Comparison of ENCODE assay signal across 7 mouse cellular contexts in the genomic region with DNA sequence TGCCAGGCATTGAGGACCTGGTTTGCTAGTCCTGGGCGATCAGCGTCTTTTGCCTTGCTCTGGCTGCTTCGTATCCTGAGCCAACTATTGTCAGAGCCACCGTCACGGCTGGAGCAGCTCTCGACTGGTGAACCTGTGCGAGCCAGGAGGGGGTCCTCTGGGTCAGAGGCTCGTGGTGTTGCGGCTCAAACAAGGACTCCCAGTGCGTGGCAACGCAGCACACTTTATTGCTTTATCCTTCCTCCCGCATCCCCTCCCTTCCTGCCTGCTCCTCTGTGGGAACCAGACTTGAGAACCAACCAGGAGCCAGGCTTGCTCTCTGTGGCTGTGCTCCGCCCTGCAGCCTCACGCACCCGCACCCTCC. TPM values are rescaled to one million over a fixed set of nuclear protein-coding genes. Genes with fewer than 3 reads are reported as not detected.
DNase-seq lines count a peak whose midpoint lies in the region; ATAC-seq lines count a peak whose summit lies in the region.

Gene Hecw1 (minus strand): TSS at position 323 of the 364 bp plus-strand sequence.

- H3K4me3 ChIP-seq in neural tube, embryonic 11.5 days (ENCODE audit: low read depth, low read length) = peak within 1 kb of the TSS; percentile 56
- H3K4me3 ChIP-seq in forebrain, embryonic 14.5 days (ENCODE audit: low read depth, low read length) = peak within 1 kb of the TSS; percentile 60
- H3K4me3 ChIP-seq in midbrain, embryonic 10.5 days = peak within 1 kb of the TSS; percentile 71

- no peaks in the 10 kb centered on the region for H3K27me3 ChIP-seq in neural tube, embryonic 11.5 days (ENCODE audit: control insufficient read depth, insufficient read depth, low read length)
- no peaks in the 10 kb centered on the region for H3K27me3 ChIP-seq in forebrain, embryonic 14.5 days (replicated peaks; ENCODE audit: control insufficient read depth, insufficient read depth, low read length)
- H3K27me3 ChIP-seq in midbrain, embryonic 10.5 days (ENCODE audit: low read depth, poor library complexity, severe bottlenecking) = peaks cover 36% of the 10 kb centered on the region

- peak within 1 kb of the TSS; percentile 67; the same call in 1 of the 2 replicates for H3K27ac ChIP-seq in neural tube, embryonic 11.5 days (ENCODE audit: low read depth, low read length)
- H3K27ac ChIP-seq in forebrain, embryonic 14.5 days (ENCODE audit: low read depth, low read length) = peak within 1 kb of the TSS; percentile 89
- H3K27ac ChIP-seq in midbrain, embryonic 10.5 days (replicated peaks) = peak within 1 kb of the TSS; percentile 83

- H3K4me1 ChIP-seq in neural tube, embryonic 11.5 days (ENCODE audit: control insufficient read depth, insufficient read depth, low read length) = no peaks in the 10 kb centered on the region
- H3K4me1 ChIP-seq in forebrain, embryonic 14.5 days (ENCODE audit: control insufficient read depth, insufficient read depth, low read length) = peaks cover 3% of the 10 kb centered on the region; the same call in 1 of the 2 replicates
- peaks cover 15% of the 10 kb centered on the region for H3K4me1 ChIP-seq in midbrain, embryonic 10.5 days

- peak; percentile 83 for ATAC-seq in neural tube, embryonic 11.5 days (ENCODE audit: insufficient read depth, low FRiP score, low TSS enrichment)
- ATAC-seq in forebrain, embryonic 14.5 days = peak; percentile 84
- ATAC-seq in monocyte, adult 5-6 weeks (replicated peaks; ENCODE audit: insufficient number of reproducible peaks, low FRiP score, low TSS enrichment, poor library complexity, severe bottlenecking) = no peak

- H3K36me3 ChIP-seq in neural tube, embryonic 11.5 days (ENCODE audit: control insufficient read depth, insufficient read depth, low read length) = no peaks in the 10 kb centered on the region
- H3K36me3 ChIP-seq in forebrain, embryonic 14.5 days (ENCODE audit: control insufficient read depth, insufficient read depth, low read length) = no peaks in the 10 kb centered on the region
- no peaks in the 10 kb centered on the region for H3K36me3 ChIP-seq in midbrain, embryonic 10.5 days

- no peaks in the 10 kb centered on the region for H3K9me3 ChIP-seq in neural tube, embryonic 11.5 days (ENCODE audit: control insufficient read depth, low read length)
- H3K9me3 ChIP-seq in forebrain, embryonic 14.5 days (replicated peaks; ENCODE audit: control insufficient read depth, low read length) = no peaks in the 10 kb centered on the region
- H3K9me3 ChIP-seq in midbrain, embryonic 10.5 days (replicated peaks) = no peaks in the 10 kb centered on the region

- H3K4me2 ChIP-seq in neural tube, embryonic 11.5 days (ENCODE audit: low read depth) = peak within 1 kb of the TSS; percentile 85
- peak within 1 kb of the TSS; percentile 68 for H3K4me2 ChIP-seq in forebrain, embryonic 14.5 days (ENCODE audit: low read length)

- H3K9ac ChIP-seq in neural tube, embryonic 11.5 days (ENCODE audit: low read length) = peak within 1 kb of the TSS; percentile 74
- H3K9ac ChIP-seq in forebrain, embryonic 14.5 days (ENCODE audit: low read length) = peak within 1 kb of the TSS; percentile 81

- WGBS in neural tube, embryonic 11.5 days = 1% methylated on average over 15 of the region's 15 CpGs
- under 1% methylated on average over 15 of the region's 15 CpGs for WGBS in forebrain, embryonic 14.5 days
- WGBS in midbrain, embryonic 10.5 days = 0% methylated on average over 15 of the region's 15 CpGs

- peak; percentile 62 for DNase-seq in neural tube, embryonic 11.5 days (ENCODE audit: low spot score)
- no peak for DNase-seq in neural tube, embryonic 10.5 days (ENCODE audit: extremely low spot score, low spot score)
- peak; percentile 86 for DNase-seq in forebrain, embryonic 14.5 days (ENCODE audit: low spot score)
- DNase-seq in layer of hippocampus, adult 9-11 months = peak; percentile 70
- DNase-seq in midbrain, embryonic 10.5 days (ENCODE audit: low spot score) = peak; percentile 56
- no peak for DNase-seq in adrenal gland, postnatal 14 days

RNA-seq across cellular contexts. Expression of gene Hecw1, which starts in this region (rescaled TPM):
- 10.1 and 13.9 TPM in 2 replicates for polyA plus RNA-seq in neural tube, embryonic 11.5 days (2014; fragmentation: Nextera tagmentation; extraction: Ambion mirVana)
- 29.2 and 40.8 TPM in 2 replicates for polyA plus RNA-seq in forebrain, embryonic 14.5 days (2014; fragmentation: Nextera tagmentation; extraction: Ambion mirVana)
- 2.1 and 5.7 TPM in 2 replicates for polyA plus RNA-seq in midbrain, embryonic 10.5 days (2016; fragmentation: Nextera tagmentation; extraction: Ambion mirVana)
- total RNA-seq in adrenal gland, postnatal 14 days (2021) = 0.26 and 0.68 TPM in 2 replicates
- not detected in 3 replicates for total RNA-seq in monocyte, adult 5-6 weeks (2017)

Comparison
In these comparisons a context has a peak if more than half of its experiments do, and no peak if none do; other contexts are left out.
1. DNase-seq: peak in neural tube, embryonic 11.5 days (single experiment), forebrain, embryonic 14.5 days (single experiment), layer of hippocampus, adult 9-11 months (single experiment) and midbrain, embryonic 10.5 days (single experiment); none in neural tube, embryonic 10.5 days (single experiment) and adrenal gland, postnatal 14 days (single experiment).
2. Peak in every context shown above with its lines, with median percentiles within 50 percentile points of each other: H3K27ac ChIP-seq and H3K4me3 ChIP-seq.